Mouse (Mus musculus) ES-Bruce4 (cell line): ENCODE results near the gene Ttc28. TPM values are rescaled to one million over a fixed set of nuclear protein-coding genes. Genes with fewer than 3 reads are reported as not detected.

ENCODE experiments used
- H3K27ac ChIP-seq: 2 replicates; pipeline ENCODE4 v1.5.1; 2012; ENCODE audit warnings: low read length, inconsistent platforms; ENCODE audit not compliant: insufficient read depth
- H3K27me3 ChIP-seq: 2 replicates; pipeline ENCODE4 v1.6.1; 2012; ENCODE audit warnings: mild to moderate bottlenecking, low read length, inconsistent platforms; ENCODE audit not compliant: control insufficient read depth, poor library complexity, insufficient read depth, severe bottlenecking
- H3K36me3 ChIP-seq: 2 replicates; pipeline ENCODE4 v1.6.1; 2012; ENCODE audit warnings: inconsistent platforms, mild to moderate bottlenecking, low read length, moderate library complexity; ENCODE audit not compliant: control insufficient read depth, poor library complexity, insufficient read depth, severe bottlenecking
- H3K4me1 ChIP-seq: one replicate; pipeline ENCODE4 v1.8.1; 2011; ENCODE audit warnings: low read length; ENCODE audit not compliant: control insufficient read depth, insufficient read depth
- H3K4me3 ChIP-seq: 2 replicates; pipeline ENCODE4 v1.5.1; 2011; ENCODE audit warnings: low read depth, mild to moderate bottlenecking, low read length
- H3K9ac ChIP-seq: 2 replicates; pipeline ENCODE4 v1.6.1; 2012; ENCODE audit warnings: low read depth, mild to moderate bottlenecking, inconsistent platforms; ENCODE audit not compliant: poor library complexity, severe bottlenecking
- H3K9me3 ChIP-seq: replicated peaks from 2 replicates; pipeline ENCODE4 v1.6.1; 2012; ENCODE audit warnings: mild to moderate bottlenecking, low read length, inconsistent platforms; ENCODE audit not compliant: control insufficient read depth, poor library complexity, insufficient read depth, severe bottlenecking
- CTCF ChIP-seq: IDR thresholded peaks from one replicate; pipeline ENCODE4 v1.8.1; 2011; ENCODE audit warnings: low read depth, low read length
- EP300 ChIP-seq: IDR thresholded peaks from 2 replicates; pipeline ENCODE4 v1.6.1; 2011; ENCODE audit warnings: low read depth, low read length; ENCODE audit not compliant: insufficient read depth
- POLR2A ChIP-seq: IDR thresholded peaks from one replicate; pipeline ENCODE4 v1.8.1; 2011; ENCODE audit warnings: low read length; ENCODE audit not compliant: insufficient read depth
- polyA plus RNA-seq: library from polyadenylated mRNA; stranded (reverse); fragments of >200 nt; gene quantifications from 2 replicates; pipeline ENCODE4 v1.2.4, GENCODE M21; 2011; ENCODE audit warnings: low read depth; ENCODE audit not compliant: missing spikeins, insufficient read depth, insufficient read length

The Ttc28 gene
- polyA plus RNA-seq, 1 experiment = 2.5 TPM

DNA sequence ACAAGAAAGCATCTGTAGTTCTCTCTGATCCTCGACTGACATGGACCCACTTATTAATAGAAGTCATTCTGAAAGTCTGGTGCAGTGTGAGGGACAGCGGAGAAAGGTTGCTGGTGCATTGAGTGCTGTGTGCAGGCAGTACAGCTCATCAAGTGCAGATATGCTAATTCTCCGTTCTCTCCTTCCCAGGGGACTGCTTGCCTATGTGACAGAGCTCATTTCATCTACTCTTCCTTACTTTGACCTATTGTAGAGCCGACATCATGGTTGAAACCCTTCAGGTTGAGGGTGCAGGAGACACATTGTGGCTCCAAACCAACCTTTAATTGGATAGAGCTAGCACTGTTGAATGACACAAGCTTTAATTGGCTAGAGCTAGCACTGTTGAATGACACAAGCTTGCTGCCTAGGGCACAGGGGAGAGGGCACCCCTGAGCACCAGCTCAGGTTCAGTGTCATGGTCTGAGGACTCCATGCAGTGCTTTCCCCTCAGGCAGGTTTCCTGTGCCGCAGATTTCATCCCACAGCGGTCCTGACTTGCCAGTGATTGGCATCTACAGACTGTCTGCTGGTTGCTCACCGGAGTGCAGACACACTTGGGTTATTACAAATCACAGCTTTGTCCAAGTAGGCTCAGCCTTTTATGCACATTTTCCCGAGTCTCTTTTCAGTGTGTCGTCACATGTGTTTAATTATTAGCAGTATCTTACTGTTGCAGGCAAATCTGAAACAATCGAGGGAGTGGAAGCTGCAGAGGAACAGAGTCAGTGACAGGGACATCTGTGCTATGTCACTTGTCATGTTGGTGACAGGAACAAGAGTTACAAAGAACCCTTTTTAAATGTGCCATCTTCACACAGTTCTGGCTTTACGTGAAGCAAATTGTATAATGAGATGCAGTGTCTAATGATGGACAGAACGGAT lies 69.1 kb downstream of the Ttc28 start:
- H3K36me3 ChIP-seq = no peaks in the 10 kb centered on the region
- H3K27me3 ChIP-seq = no peaks in the 10 kb centered on the region
- no peak overlapping the region for H3K27ac ChIP-seq
- H3K9ac ChIP-seq = no peak overlapping the region
- H3K9me3 ChIP-seq = no peaks in the 10 kb centered on the region
- TF ChIP-seq EP300 (no peak), CTCF (no peak), POLR2A (no peak)
- no peaks in the 10 kb centered on the region for H3K4me1 ChIP-seq
- no peak overlapping the region for H3K4me3 ChIP-seq

DNA sequence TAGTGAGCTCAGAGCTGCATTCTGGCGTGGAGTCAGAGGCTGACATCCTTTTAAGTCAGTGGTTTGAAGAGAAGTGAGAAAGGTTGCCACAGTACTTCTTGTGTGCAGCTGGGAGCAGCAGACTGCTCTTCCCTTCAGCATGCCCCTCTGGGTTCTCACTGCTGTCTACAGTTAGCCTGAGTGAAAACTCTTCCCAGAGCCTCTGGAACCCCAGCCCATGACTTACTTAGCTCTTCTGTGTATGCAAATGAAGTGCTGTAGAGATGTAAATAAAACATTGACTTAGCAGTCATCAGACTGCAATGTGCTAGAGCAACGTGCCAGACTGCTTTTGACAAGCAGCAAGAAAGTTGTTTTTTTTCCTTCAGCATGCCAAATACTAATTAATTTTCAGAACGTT lies 70.2 kb downstream of the Ttc28 start:
- Histone ChIP-seq H3K27me3 (no peaks in the 10 kb centered on the region), H3K4me1 (no peaks in the 10 kb centered on the region), H3K9me3 (no peaks in the 10 kb centered on the region), H3K9ac (no peak overlapping the region), H3K36me3 (no peaks in the 10 kb centered on the region), H3K4me3 (no peak overlapping the region), H3K27ac (no peak overlapping the region)
- no peak for TF ChIP-seq EP300
- no peak for TF ChIP-seq POLR2A
- no peak for TF ChIP-seq CTCF

DNA sequence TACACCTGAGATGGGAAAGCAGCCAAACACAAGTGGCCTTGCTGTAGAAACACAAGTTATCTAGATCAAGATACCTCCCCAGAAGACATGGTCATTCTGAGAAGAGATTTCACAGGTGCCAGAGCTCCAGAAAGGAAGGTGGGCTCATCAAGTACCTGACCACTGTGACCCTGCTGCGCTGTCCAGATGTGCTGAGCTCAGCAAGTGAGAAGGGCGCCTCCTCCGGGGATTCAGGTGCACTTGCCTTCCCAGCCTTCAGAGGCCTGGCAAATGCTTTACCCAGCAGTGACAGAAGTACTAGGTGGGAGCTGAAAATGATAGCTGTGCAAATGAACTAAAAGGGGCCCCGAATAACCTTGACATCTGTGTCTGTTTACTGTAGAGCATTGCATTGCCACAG lies 78.6 kb downstream of the Ttc28 start:
- Histone ChIP-seq H3K36me3 (no peaks in the 10 kb centered on the region), H3K9ac (no peak overlapping the region), H3K27me3 (no peaks in the 10 kb centered on the region), H3K27ac (no peak overlapping the region), H3K4me1 (no peaks in the 10 kb centered on the region), H3K9me3 (no peaks in the 10 kb centered on the region), H3K4me3 (no peak overlapping the region)
- TF ChIP-seq POLR2A = no peak

DNA sequence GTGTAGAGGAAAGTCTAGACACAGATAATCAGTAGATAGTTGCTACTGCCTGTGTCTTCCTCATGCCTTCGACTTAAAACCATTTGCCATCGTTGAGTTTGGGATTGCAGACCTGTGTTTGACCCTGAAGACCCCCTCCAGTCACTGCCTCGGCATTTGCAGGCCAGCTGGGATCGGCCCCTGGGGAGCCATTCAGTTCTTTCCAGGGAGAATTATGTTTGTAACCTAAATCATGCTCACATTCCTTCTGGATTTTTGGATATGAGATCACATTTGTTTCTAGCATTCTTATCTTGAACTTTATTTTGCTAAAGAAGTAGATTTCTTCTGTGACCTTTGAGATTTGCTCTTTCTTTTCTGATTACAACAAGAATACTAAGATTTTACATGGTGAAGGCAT lies 80.5 kb downstream of the Ttc28 start:
- H3K4me1 ChIP-seq = no peaks in the 10 kb centered on the region
- no peaks in the 10 kb centered on the region for H3K27me3 ChIP-seq
- H3K9me3 ChIP-seq = no peaks in the 10 kb centered on the region
- no peak overlapping the region for H3K27ac ChIP-seq
- no peaks in the 10 kb centered on the region for H3K36me3 ChIP-seq
- H3K9ac ChIP-seq = no peak overlapping the region
- TF ChIP-seq EP300 = no peak
- no peak for TF ChIP-seq CTCF
- TF ChIP-seq POLR2A = no peak
- H3K4me3 ChIP-seq = no peak overlapping the region

DNA sequence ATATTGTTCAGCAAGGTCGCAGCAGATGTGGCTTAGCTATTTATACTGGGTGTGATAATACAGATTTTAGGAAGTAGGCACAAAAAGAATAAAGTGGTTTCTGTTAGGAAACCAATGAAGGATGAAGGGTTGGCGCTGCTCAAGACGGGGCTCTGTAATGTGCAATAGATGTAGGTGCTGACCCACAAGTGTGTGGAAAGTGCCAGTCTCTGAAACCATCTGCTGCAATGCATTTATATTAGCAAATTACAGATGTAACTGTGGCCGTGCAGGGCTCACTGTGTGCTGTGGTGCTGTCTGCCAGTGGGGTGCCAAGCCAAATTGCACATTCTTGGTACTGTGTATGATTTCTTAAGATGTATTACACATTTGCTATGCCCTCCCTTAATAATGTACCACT lies 81.3 kb downstream of the Ttc28 start:
- no peak overlapping the region for H3K27ac ChIP-seq
- TF ChIP-seq CTCF (no peak), POLR2A (no peak), EP300 (no peak)
- H3K4me3 ChIP-seq = no peak overlapping the region
- H3K27me3 ChIP-seq = no peaks in the 10 kb centered on the region
- no peak overlapping the region for H3K9ac ChIP-seq
- H3K36me3 ChIP-seq = no peaks in the 10 kb centered on the region
- H3K4me1 ChIP-seq = no peaks in the 10 kb centered on the region
- no peaks in the 10 kb centered on the region for H3K9me3 ChIP-seq

DNA sequence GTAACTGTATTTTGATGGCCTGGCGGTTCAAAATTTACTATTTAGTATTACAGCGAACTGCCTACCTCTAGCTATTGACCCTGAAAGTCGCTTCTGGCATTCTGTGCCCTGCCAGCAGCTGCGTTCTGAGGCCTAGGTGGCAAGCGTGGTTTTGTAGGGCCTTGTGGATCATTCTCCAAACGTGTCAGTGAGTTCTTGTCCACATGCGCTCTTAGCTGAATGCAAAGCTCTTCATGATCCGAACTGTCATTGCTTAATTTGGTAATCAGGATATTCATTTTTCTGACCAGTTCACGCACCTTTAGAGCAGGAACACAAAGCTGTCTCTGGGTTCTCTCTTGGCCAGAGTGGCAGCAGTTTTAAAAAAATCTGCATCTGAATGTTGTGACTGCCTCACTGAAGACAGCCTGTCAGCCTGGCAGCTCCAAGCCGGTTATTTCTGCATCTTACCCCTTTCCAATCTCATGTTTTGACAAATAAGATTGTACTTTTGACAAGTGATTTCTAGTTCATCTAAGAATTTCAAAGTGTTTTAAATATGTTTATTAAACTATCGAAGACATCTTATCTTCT lies 88.0 kb downstream of the Ttc28 start:
- H3K4me1 ChIP-seq = no peaks in the 10 kb centered on the region
- H3K27me3 ChIP-seq = no peaks in the 10 kb centered on the region
- H3K9ac ChIP-seq = no peak overlapping the region
- no peaks in the 10 kb centered on the region for H3K36me3 ChIP-seq
- H3K9me3 ChIP-seq = no peaks in the 10 kb centered on the region
- TF ChIP-seq CTCF (no peak), EP300 (no peak), POLR2A (no peak)
- H3K27ac ChIP-seq = no peak overlapping the region
- H3K4me3 ChIP-seq = no peak overlapping the region
